Mouse (Mus musculus) heart, postnatal 0 days (tissue): ENCODE data around the gene Slit1.

ENCODE experiments used
- CTCF ChIP-seq: IDR thresholded peaks from 2 replicates; pipeline ENCODE4 v1.5.1; 2016; ENCODE audit warnings: antibody characterized with exemption, control low read depth, low read depth
- EP300 ChIP-seq: IDR thresholded peaks from 2 replicates; pipeline ENCODE4 v1.6.1; 2016; ENCODE audit warnings: antibody characterized with exemption, low read depth

GRCm38 (mm10) chr19:41786896-41787295 lies 43.4 kb upstream of the Slit1 start:
- TF ChIP-seq CTCF (no peak), EP300 (no peak)
